Mouse (Mus musculus): Measurements from ENCODE around the gene Fgfr3. TPM values are rescaled to one million over a fixed set of nuclear protein-coding genes. Genes with fewer than 3 reads are reported as not detected.

Gene Fgfr3
- total RNA-seq, 2 experiments from 2014 or later, result not detected

DNA sequence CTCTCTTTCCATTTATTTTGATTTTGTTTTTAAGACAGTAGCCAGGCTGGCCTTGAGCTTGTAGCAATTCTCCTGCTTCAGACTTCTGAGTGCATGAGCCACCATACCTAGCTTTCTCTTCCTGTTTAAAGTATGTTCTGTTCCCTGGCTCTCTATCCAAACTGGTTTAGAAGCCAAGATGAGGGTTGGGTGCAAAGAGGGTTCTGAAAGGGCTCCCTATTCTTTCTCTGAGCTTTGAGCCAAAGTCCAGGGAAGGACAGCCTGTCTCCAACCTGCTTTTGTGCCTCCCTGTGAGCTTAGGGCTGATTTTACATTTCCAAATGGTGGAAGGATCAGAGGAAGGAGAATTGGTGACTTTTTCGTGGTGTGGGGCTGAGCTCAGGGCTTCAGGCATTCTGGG is 5.4 kb downstream of the Fgfr3 start:
- no peak for ATAC-seq (ENCODE audit: poor library complexity, severe bottlenecking)

DNA sequence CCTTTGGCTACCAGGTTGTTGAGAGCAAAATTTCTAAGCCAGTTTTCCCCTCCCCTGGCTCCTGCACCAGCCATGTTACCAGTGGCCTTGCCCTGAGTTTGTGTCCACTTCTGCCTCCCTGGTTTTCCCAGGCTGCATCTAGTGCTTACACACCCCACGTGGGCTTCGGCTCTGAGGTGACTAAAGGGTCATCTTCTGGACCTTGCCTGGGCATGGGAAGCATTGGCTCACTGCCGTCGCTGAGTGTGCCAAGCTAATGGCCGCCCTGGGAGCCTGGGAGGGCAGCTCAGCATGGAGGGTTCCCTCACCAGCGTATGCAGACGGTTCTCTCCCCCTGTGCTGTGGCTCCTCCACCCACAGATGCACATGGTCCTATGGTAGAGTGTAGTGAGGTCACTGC is 7.4 kb downstream of the Fgfr3 start:
- no peak for ATAC-seq (ENCODE audit: poor library complexity, severe bottlenecking)

DNA sequence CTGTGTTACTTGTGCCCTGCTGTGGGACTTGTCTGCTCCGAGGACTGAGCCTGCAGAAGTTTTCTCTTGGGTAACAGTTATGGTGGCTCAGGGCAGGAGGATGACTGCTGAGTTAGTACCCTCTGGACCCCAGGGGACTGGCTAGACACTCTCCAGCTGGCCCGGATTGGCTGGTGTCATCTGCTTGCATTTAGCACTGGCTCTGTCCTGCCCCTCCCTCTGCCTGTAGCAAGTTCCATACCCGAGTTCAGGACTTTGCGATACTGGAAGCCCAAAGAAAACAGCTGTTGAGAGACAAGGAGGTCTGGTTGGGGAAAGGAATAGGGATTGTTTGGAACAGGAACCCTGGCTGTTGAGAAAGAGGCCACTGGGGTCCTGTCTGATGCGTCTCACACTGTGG is 9.0 kb downstream of the Fgfr3 start:
- no peak for ATAC-seq (ENCODE audit: poor library complexity, severe bottlenecking)

DNA sequence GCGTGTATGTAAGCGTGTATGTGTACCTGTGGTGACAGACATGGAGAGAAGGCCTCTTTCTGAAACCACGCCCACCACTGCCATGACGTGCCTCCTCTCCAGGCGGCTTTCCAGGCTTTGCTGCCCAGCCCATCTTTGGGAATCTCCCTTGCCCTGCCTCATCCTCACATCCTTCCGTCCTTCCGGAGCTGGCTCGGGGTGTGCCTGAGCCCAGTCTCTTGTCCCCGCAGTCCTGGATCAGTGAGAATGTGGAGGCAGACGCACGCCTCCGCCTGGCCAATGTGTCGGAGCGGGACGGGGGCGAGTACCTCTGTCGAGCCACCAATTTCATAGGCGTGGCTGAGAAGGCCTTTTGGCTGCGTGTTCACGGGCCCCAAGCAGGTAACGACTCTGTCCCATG is 9.6 kb downstream of the Fgfr3 start:
- ATAC-seq (ENCODE audit: poor library complexity, severe bottlenecking), result no peak

DNA sequence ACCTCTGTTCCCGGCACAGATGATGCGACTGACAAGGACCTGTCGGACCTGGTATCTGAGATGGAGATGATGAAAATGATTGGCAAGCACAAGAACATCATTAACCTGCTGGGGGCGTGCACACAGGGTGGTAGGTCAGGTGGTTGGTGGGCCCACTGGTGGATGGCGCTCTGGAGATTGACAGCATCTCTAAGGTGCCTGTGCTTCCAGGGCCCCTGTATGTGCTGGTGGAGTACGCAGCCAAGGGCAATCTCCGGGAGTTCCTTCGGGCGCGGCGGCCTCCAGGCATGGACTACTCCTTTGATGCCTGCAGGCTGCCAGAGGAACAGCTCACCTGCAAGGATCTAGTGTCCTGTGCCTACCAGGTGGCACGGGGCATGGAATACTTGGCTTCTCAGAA is 12.4 kb downstream of the Fgfr3 start:
- ATAC-seq (ENCODE audit: poor library complexity, severe bottlenecking), result no peak

DNA sequence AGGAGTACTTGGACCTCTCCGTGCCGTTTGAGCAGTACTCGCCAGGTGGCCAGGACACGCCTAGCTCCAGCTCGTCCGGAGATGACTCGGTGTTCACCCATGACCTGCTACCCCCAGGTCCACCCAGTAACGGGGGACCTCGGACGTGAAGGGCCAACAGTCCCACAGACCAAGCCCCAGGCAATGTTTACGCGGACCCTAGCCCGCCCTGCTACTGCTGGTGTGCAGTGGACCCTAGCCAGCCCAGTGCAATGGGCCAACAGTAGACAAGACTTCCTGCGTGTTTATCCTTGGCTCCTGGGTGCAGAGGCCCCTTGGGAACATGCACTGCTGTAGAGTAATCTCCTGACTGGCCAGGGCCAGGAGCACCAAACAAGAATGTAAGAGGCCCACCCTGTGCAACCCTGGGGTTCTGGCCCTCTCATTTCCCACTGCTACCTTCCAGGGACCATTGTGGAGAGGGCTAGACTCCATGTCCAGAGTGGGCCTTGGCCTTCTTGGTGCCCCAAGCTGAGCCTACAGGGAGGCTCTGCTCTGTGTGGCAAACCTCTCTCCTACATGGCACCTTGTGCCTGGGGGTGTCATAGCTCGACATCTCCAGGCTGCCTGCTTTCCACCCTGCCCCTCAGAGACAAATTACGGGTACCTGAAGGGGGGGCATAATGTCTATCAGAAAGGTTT is 14.1 kb downstream of the Fgfr3 start:
- no peak for ATAC-seq (ENCODE audit: poor library complexity, severe bottlenecking)

DNA sequence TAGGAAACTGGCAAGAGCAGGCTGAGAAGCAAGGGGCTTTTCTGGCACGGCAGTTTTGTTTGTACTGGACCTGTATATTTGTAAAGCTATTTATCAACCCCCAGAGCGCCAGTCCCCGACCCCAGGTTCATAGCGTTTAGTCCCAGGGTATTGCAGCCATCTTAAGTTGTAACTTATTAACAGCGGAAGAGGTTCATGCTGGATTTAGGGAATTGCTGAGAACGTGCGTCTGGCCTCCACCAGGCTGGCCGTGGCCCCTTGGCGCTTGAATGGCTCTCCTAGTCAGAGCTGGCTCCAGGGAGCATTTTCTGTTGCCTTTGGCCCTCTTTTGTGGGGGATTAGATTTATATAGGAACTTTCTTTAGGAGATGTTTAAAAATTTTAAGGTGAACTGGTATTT is 14.8 kb downstream of the Fgfr3 start:
- ATAC-seq (ENCODE audit: poor library complexity, severe bottlenecking), result no peak

DNA sequence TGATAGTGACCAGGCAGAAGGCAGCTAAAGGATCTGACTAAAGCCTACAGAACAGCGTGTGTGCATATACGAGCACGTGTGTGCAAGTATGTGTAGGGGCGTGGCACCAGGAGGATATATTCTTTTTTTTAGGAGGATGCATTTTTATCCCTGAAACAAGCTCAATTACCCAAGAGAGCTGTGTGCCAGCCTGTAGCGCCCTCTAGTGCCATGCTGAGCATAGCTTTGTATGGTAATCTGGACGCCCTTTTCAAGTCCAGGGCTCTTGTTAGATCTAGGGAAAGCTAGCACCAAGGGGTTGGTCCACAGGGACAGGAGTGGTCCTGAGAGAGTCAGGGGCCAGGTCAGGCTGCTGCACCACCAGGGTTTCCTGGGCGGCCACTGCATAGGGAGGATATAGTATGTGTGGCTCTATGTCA is 16.4 kb downstream of the Fgfr3 start:
- no peak for ATAC-seq (ENCODE audit: poor library complexity, severe bottlenecking)

DNA sequence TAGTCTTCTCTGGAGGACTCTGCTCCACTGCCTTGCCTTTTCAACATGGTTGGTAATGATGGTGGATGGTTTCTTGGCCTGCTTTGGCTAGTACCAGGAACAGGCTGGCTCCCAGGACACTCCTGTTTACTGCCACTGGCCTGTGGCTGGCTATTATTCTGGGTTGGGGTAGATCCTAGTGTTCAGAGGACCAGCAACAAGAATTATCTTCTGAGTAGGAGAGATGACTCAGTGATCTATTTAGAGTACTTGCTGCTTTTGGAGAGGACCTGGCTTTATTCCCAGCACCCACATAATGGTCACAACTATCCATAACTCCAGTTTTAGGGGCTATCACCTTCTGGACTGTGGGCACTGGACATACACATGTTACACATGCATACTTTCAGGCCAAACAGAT is 16.9 kb downstream of the Fgfr3 start:
- ATAC-seq (ENCODE audit: poor library complexity, severe bottlenecking), result no peak

DNA sequence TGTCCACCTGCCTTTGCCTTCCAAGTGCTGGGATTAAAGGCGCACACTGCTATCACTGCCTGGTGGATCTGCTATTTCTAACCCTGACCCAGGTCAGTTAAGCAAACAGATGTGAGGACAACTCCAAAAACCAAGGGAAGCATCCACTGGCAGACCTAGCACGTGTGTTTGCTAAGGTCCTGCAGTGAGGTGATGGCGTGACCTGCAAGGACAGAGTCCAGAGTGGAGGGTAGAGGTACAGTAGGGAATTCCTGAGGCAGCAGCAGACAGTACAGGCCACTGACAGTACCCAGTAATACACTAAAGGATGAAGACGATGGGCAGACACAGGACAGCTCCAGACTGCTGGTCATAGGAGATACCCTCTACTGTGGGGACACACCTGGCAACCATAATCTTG is 19.1 kb downstream of the Fgfr3 start:
- no peak for ATAC-seq (ENCODE audit: poor library complexity, severe bottlenecking)

DNA sequence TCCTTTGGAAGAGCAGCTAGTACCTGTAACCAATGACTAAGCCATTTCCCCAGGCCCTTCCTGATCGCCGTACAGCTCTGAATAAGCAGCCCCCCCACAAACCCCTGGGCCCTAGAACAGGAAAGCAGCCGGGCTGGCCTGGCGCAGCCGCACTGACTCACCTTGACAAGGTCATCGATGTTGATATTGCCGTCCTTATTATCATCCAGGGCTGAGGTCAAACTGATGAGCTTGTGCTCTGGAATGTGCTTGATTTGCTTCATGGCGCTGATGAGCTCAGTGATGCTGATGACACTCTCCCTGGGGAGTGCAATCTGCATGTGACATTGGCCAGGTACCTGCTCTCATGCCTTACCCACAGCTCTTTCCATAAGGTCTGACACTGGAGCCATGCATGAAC is 22.0 kb downstream of the Fgfr3 start:
- no peak for ATAC-seq (ENCODE audit: poor library complexity, severe bottlenecking)

DNA sequence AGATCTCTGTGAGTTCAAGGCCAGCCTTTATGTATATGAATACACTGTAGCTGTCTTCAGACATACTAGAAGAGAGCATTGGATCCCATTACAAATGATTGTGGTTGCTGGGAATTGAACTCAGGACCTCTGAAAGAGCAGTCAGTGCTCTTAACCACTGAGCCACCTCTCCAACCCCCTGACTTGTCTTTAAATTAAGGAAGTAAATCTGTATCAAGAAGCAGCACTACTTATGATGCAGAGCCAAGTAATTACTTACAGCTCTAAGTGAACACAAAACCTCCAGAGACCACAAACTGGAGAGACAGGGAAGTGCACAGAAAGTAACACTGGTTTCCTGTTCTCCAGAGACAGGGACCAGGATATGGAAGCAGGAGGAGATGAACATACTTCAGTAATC is 55.7 kb downstream of the Fgfr3 start:
- no peak for ATAC-seq (ENCODE audit: poor library complexity, severe bottlenecking)

DNA sequence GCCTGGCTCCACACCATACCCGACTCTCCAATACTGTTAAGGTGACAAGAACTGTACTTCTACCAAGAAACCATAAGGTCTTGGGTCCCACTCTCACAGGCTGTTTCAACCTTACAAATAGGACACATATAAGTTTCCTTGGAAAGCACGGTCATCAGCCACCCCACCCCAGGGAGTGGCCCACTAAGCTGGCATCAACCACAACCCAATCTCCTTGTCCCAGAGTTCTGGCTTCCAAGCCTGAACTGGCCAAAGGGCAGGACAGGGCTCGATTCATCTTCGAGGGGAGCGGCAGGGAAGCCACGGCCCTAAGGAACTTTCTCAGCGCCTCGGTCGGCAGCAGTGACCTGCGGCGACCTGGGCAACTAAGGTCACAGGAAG is 60.5 kb downstream of the Fgfr3 start:
- ATAC-seq (ENCODE audit: poor library complexity, severe bottlenecking), result no peak

DNA sequence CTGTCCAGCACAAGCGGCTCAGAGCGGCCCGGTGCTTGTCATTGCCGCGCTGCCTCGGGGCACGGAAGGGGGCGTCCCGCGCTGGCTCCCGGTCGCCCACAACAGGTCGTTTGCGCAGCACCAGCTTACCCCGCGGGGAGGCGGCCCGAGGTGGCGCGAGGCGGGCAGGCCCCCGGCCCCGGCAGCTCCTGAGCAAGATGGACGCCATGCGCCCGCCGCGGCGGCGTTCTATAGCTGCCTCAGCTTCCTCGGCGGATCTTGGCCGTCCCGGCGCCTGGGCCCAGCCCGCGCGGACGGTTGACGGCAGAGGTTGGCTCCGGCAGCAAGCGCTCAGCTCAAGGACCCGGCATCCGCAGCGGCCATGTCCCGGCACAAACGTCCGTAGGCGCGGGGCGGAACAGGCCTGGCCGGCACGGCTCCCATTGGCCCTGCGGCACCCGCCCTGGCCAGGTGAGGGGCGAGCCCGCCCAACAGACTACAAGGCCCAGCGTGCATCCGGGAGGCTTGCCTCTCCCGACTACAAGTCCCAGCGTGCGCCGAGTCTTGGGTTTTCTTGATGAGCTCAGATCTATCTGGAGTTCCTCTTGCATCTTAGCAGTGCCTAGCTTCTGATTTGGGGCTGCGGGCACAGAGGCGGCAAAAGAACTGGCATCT is 61.0 kb downstream of the Fgfr3 start, which contains the start of gene Letm1:
TSS of gene Letm1 (minus strand) at position 473 of the 654 bp plus-strand sequence.
- peak; percentile 100 for ATAC-seq (ENCODE audit: poor library complexity, severe bottlenecking)

DNA sequence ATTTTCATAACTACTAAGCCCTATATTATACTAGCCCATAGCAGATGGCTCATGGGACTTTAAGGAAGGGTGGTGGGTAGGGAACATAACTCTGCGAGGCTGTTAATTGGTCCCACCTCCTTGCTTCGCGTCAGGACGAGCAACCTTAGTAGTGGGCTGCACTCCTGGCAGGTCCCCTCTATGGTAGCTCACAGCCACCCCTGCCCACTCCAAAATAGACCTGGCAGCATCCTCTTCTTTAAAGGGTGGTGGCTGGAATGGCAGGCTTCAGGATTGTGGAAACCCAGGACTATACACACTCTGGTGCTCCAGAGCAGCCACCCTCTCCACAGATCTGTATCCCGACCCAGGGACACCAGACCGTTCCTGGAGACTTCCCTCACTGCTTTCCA is 61.5 kb downstream of the Fgfr3 start:
- ATAC-seq (ENCODE audit: poor library complexity, severe bottlenecking), result no peak

Other genes starting within 250 kb of the Fgfr3 start
- gene Fam53a, start 92.0 kb upstream of the Fgfr3 start, total RNA-seq (2015), result 14.0 and 14.4 TPM in 2 replicates
- 8.2 and 9.4 TPM in 2 replicates for gene Fam53a, start 92.0 kb upstream of the Fgfr3 start, total RNA-seq (2017)
- 0.32 and 0.36 TPM in 2 replicates for gene Gm9903, start 91.7 kb upstream of the Fgfr3 start, total RNA-seq (2015)
- gene Gm9903, start 91.7 kb upstream of the Fgfr3 start, total RNA-seq (2017), result 0.07 and 0.57 TPM in 2 replicates
- 215 and 221 TPM in 2 replicates for gene Slbp, start 69.1 kb upstream of the Fgfr3 start, total RNA-seq (2015)
- gene Slbp, start 69.1 kb upstream of the Fgfr3 start, total RNA-seq (2017), result 234 and 254 TPM in 2 replicates
- 162 and 163 TPM in 2 replicates for gene Tacc3, start 63.5 kb upstream of the Fgfr3 start, total RNA-seq (2015)
- gene Tacc3, start 63.5 kb upstream of the Fgfr3 start, total RNA-seq (2017), result 165 and 193 TPM in 2 replicates
- 14.4 and 16.5 TPM in 2 replicates for gene Tmem129, start 63.3 kb upstream of the Fgfr3 start, total RNA-seq (2015)
- gene Tmem129, start 63.3 kb upstream of the Fgfr3 start, total RNA-seq (2017), result 14.4 and 15.0 TPM in 2 replicates
- gene Letm1, start 61.1 kb downstream of the Fgfr3 start, total RNA-seq (2015), result 12.7 and 15.3 TPM in 2 replicates
- gene Letm1, start 61.1 kb downstream of the Fgfr3 start, total RNA-seq (2017), result 17.0 and 19.8 TPM in 2 replicates
- 49.9 and 61.0 TPM in 2 replicates for gene Nsd2, start 99.1 kb downstream of the Fgfr3 start, total RNA-seq (2015)
- 88.7 and 89.6 TPM in 2 replicates for gene Nsd2, start 99.1 kb downstream of the Fgfr3 start, total RNA-seq (2017)
- 26.5 and 28.4 TPM in 2 replicates for gene Nelfa, start 214.7 kb downstream of the Fgfr3 start, total RNA-seq (2015)
- 25.6 and 30.7 TPM in 2 replicates for gene Nelfa, start 214.7 kb downstream of the Fgfr3 start, total RNA-seq (2017)